Mouse (Mus musculus): ENCODE measurements at regions not wholly inside any gene's neighbourhood (a gene's known extent, or its start where the extent isn't known, plus 50 kb on each side); places are given as distances from the start of the nearest gene placed in this dataset.

- no peak for DNase-seq
Observed at GRCm38 (mm10) chr10:87732658-87733057, 125.4 kb upstream of the Igf1 start.

GRCm38 (mm10) chr10:87733241-87733640 lies 124.8 kb upstream of the Igf1 start:
- DNase-seq, result no peak

- no peak for DNase-seq
Observed at GRCm38 (mm10) chr10:87740323-87740722, 117.7 kb upstream of the Igf1 start.

GRCm38 (mm10) chr10:87742766-87743165 lies 115.3 kb upstream of the Igf1 start:
- DNase-seq, result no peak

- DNase-seq, result no peak
Observed at GRCm38 (mm10) chr10:87747846-87748552, 110.1 kb upstream of the Igf1 start.

- DNase-seq, result no peak
Observed at GRCm38 (mm10) chr10:87748631-87749193, 109.4 kb upstream of the Igf1 start.

GRCm38 (mm10) chr10:87750321-87750720 lies 107.7 kb upstream of the Igf1 start:
- DNase-seq, result no peak

GRCm38 (mm10) chr10:87750972-87751371 lies 107.1 kb upstream of the Igf1 start:
- DNase-seq, result no peak

- DNase-seq, result no peak
Observed at GRCm38 (mm10) chr10:87752117-87752516, 105.9 kb upstream of the Igf1 start.

- no peak for DNase-seq
Observed at GRCm38 (mm10) chr10:87753483-87753882, 104.6 kb upstream of the Igf1 start.

- DNase-seq, result no peak
Observed at GRCm38 (mm10) chr10:87761528-87762030, 96.5 kb upstream of the Igf1 start.

GRCm38 (mm10) chr10:87787521-87787920 lies 70.5 kb upstream of the Igf1 start:
- peak in 1 of 2 experiments; percentile 3 for DNase-seq

GRCm38 (mm10) chr10:87792346-87792745 lies 65.7 kb upstream of the Igf1 start:
- DNase-seq, result no peak

- no peak for DNase-seq
Observed at GRCm38 (mm10) chr10:87803936-87804791, 53.9 kb upstream of the Igf1 start.

- DNase-seq, result no peak
Observed at GRCm38 (mm10) chr10:87804792-87805082, 53.3 kb upstream of the Igf1 start.
